Mouse (Mus musculus) hindbrain, embryonic 14.5 days (tissue): ENCODE data around the gene Smad1. TPM values are rescaled to one million over a fixed set of nuclear protein-coding genes. Genes with fewer than 3 reads are reported as not detected.

Source experiments
- ATAC-seq: fragments of 200-750 bp; cut with Nextera tagmentation; 2 replicates; pipeline ENCODE4 v1.8.0; 2017; ENCODE audit warnings: moderate number of reproducible peaks, mild to moderate bottlenecking, moderate TSS enrichment, moderate library complexity; ENCODE audit not compliant: low FRiP score
- DNase-seq: peaks from one replicate; pipeline ENCODE4 v3.0.0-alpha.2; 2015; ENCODE audit warnings: low spot score
- H3K27ac ChIP-seq: fragments of 300-500 bp; sonication (generic); 2 replicates; pipeline ENCODE4 v1.5.1; 2014; ENCODE audit warnings: mild to moderate bottlenecking, moderate library complexity
- H3K27me3 ChIP-seq: fragments of 300-500 bp; sonication (generic); 2 replicates; pipeline ENCODE4 v1.6.1; 2014; ENCODE audit warnings: mild to moderate bottlenecking, low read length, mixed read lengths; ENCODE audit not compliant: control insufficient read depth, insufficient read depth
- H3K36me3 ChIP-seq: fragments of 300-500 bp; sonication (generic); replicated peaks from 2 replicates; pipeline ENCODE4 v1.6.1; 2014; ENCODE audit not compliant: control insufficient read depth, insufficient read depth
- H3K4me1 ChIP-seq: fragments of 300-500 bp; sonication (generic); replicated peaks from 2 replicates; pipeline ENCODE4 v1.6.1; 2014; ENCODE audit warnings: antibody characterized with exemption, low read length, mixed read lengths; ENCODE audit not compliant: control insufficient read depth, insufficient read depth
- H3K4me2 ChIP-seq: fragments of 300-500 bp; sonication (generic); replicated peaks from 2 replicates; pipeline ENCODE4 v1.6.1; 2014; ENCODE audit warnings: mild to moderate bottlenecking, moderate library complexity
- H3K4me3 ChIP-seq: fragments of 300-500 bp; sonication (generic); replicated peaks from 2 replicates; pipeline ENCODE4 v1.5.1; 2014; ENCODE audit warnings: mild to moderate bottlenecking, low read length
- H3K9ac ChIP-seq: fragments of 300-500 bp; sonication (generic); 2 replicates; pipeline ENCODE4 v1.6.1; 2014
- H3K9me3 ChIP-seq: fragments of 300-500 bp; sonication (generic); 2 replicates; pipeline ENCODE4 v1.6.1; 2016; ENCODE audit warnings: low read length; ENCODE audit not compliant: control insufficient read depth
- WGBS: fragments of 180-500 bp; shearing (Covaris S2); extraction: QIAGEN DNeasy Blood & Tissue Kit; methylation state at CpG from one replicate; pipeline ENCODE4 v1.1.7; 2014; 5-methylcytosine and 5-hydroxymethylcytosine counted together
- polyA plus RNA-seq: library from polyadenylated mRNA; unstranded; fragments of >200 nt; fragmentation: Nextera tagmentation; extraction: Ambion mirVana; gene quantifications from 2 replicates; pipeline ENCODE4 v1.2.1, GENCODE M21; 2014

The Smad1 gene
- polyA plus RNA-seq, 1 experiment from 2014 or later, result 75.5 TPM

DNA sequence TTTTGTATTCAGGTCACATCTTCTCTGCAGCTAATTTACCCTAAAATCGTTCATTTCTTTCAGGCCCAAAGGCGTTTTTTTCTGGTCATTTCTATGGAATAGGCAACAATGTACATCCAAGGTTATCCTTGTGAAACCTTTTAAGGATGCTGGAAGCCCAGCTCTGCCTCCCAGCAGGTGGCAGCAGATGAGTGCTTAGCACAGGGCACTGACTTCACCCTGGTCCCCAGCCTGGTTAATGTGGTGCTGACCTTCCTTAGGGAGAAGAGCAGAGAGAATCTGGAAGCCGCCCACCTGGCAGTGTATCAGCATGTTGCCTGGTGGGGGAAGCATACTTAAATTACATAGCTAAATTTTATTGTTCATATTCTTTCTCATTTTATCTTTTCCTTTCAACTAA lies 101.6 kb downstream of the Smad1 start:
- WGBS, result 29% methylated on average over 3 of the region's 3 CpGs
- no peak overlapping the region for H3K27ac ChIP-seq
- H3K4me2 ChIP-seq, result no peak overlapping the region
- no peaks in the 10 kb centered on the region for H3K27me3 ChIP-seq
- H3K36me3 ChIP-seq, result no peaks in the 10 kb centered on the region
- DNase-seq, result peak; percentile 72
- H3K4me3 ChIP-seq, result no peak overlapping the region
- no peak overlapping the region for H3K9ac ChIP-seq
- H3K4me1 ChIP-seq, result peaks cover 18% of the 10 kb centered on the region
- H3K9me3 ChIP-seq, result no peaks in the 10 kb centered on the region
- no peak for ATAC-seq

DNA sequence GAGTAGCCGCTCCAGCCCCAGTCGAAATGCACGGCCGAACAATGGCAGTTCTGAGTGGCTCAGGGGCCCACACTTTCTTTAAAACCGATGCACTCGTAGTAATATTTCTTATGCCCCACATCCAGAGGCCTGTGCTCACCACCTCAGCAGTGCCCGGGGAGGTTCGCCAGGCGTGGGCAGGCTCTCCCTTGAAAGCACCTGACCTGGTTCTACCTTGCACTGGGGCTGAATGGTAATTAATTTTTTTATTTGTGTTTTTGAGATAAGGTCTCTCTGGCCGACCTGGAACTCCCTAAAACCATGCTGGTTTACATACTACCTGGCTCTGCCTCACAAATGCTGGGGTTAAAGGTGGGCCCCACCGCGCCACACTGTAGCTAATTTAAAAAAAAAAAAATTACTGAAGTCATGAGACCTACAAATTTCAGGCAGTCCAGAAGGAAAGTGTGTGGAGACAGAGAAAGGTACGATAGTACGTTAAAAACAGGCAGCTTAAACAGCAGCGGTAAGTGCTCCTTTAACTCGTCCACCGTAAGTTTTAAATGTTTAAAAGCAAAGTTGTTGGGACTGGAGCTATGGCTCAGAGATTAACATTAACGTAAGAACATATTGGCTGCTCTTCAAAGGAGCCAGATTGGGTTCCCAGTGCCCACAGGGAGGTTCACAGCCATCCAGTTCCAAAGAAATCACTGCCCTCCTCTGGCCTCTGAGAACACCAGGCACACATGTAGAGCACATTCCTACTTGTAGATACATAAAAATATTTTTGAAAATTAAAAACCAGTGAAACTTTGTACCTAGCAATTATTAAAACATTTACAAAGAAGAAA lies 103.8 kb downstream of the Smad1 start:
- DNase-seq, result no peak

DNA sequence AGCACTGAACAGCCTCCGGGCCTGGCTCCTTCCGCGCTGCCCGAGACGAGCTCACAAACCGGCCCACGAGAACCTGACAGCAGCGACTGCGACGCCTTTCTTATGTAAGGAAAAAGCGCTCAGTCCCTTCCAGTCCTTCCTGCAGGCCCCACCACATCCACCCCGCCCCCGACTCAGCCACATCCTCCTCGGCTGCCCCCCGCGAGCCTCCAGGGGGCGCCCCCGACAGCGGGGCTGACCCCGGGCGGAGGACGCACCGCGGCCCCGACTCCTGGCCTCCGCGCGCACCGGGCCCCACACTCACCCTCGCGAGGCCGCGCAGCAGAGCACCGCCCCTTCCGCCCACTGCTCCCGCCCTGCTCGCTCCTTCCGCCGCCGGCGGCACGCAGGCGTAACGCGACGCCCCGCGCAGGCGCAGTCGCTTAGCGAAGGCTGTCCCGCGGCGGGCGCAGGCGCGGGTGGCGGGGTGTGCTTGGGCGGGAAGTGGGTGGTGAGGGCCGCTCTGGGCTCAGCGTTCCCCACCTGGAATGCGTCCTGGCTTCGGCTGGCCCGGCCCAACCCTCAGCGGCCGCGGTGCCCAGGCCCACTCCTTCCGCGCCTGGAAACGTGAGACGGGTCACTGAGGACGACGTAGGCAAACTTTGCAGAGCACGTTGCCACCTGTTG lies 104.6 kb downstream of the Smad1 start, which contains the start of gene Mmaa:
TSS of gene Mmaa (minus strand) at position 328 of the 666 bp plus-strand sequence.
- Histone ChIP-seq H3K4me3 (peak within 1 kb of the TSS; percentile 53), H3K27me3 (no peaks in the 10 kb centered on the region), H3K9me3 (no peaks in the 10 kb centered on the region), H3K4me2 (peak within 1 kb of the TSS; percentile 91), H3K36me3 (no peaks in the 10 kb centered on the region), H3K27ac (peak within 1 kb of the TSS; percentile 92), H3K4me1 (peaks cover 22% of the 10 kb centered on the region), H3K9ac (peak within 1 kb of the TSS; percentile 62)
- under 1% methylated on average over 70 of the region's 74 CpGs for WGBS
- DNase-seq (peak; percentile 99), ATAC-seq (peak; percentile 98)

More for the DNA sequence above, 103.8 kb downstream of the Smad1 start:
- Histone ChIP-seq H3K4me1 (peaks cover 22% of the 10 kb centered on the region), H3K27me3 (no peaks in the 10 kb centered on the region), H3K4me3 (peak overlapping the region; percentile 53), H3K36me3 (no peaks in the 10 kb centered on the region), H3K9me3 (no peaks in the 10 kb centered on the region), H3K27ac (peak overlapping the region; percentile 92), H3K4me2 (peak overlapping the region; percentile 91), H3K9ac (peak overlapping the region; percentile 62)
- 17% methylated on average over 18 of the region's 18 CpGs for WGBS
- no peak; the same call in 1 of the 2 replicates for ATAC-seq

DNA sequence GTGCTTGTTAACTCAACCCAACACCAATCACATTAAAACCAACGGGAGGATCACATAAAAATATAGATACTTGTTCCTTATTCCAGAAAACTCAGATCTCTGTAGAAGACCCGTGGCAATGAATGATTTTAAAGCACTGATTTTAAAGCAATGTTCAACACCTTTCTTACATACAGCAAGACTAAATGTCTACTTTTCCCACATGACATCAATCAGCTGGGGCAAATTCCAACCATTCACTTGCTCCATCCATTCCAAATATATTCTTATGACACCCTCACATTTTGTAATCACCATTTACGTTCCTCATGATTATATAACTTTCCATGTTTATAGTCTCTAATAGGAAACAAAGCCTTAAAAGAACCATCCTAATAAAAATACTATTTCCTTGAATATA lies 105.5 kb downstream of the Smad1 start:
- 70% methylated on average over 3 of the region's 3 CpGs for WGBS
- Histone ChIP-seq H3K9ac (peak overlapping the region; percentile 62), H3K9me3 (no peaks in the 10 kb centered on the region), H3K27ac (peak overlapping the region; percentile 92), H3K4me3 (peak overlapping the region; percentile 53), H3K4me2 (peak overlapping the region; percentile 91), H3K36me3 (no peaks in the 10 kb centered on the region), H3K27me3 (no peaks in the 10 kb centered on the region), H3K4me1 (peaks cover 22% of the 10 kb centered on the region)
- ATAC-seq (no peak), DNase-seq (no peak)

DNA sequence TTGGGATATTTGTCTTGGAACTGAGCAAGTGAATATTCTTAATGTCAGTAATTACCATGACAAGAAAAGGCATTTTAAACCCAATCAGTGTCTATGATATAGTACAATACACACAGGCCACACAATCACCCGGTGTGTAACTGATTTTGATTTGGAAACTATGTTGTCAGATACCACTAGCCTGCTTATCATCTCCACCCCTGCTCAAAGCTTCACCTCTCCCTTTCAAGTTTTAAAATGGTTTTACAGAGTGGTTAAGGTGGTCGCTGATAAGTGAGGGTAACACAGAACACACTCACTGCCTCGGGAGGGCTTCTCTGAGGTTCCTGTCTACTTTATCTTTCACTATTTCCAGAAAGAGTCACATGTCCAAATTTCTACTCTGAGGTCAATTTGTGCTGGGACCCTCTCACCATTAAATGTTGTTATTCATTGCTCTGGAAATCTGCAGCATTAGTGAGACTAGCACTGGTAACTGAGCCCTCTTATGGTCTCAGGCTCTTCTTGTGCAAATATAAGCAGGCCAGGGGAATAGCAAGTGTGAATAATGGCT lies 106.5 kb downstream of the Smad1 start:
- ATAC-seq, result no peak
- 86% methylated on average over 3 of the region's 3 CpGs for WGBS
- Histone ChIP-seq H3K4me2 (peak overlapping the region; percentile 91; the same call in 1 of the 2 replicates), H3K36me3 (no peaks in the 10 kb centered on the region), H3K4me1 (peaks cover 22% of the 10 kb centered on the region), H3K9me3 (no peaks in the 10 kb centered on the region), H3K4me3 (no peak overlapping the region), H3K9ac (no peak overlapping the region), H3K27me3 (no peaks in the 10 kb centered on the region), H3K27ac (no peak overlapping the region)
- no peak for DNase-seq

DNA sequence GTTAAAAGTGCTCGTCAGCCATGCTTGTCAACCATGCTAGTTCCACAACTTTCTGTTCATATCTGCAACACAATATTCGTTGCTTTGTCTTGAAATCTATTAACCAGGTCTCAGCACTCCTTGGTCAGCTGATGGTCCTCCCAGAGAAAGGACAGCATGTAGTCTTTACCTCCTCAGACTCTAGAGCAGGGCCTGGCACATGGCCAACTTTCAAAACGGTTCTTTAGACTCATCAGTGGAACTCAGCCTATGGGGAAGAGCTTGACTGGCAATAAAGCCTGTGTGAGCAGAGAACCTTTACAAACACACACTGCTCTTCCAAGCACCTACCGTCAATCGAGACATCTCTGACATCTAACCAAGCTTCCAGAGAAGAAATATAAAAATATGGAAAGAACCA lies 109.7 kb downstream of the Smad1 start:
- Histone ChIP-seq H3K27ac (no peak overlapping the region), H3K36me3 (no peaks in the 10 kb centered on the region), H3K4me1 (peaks cover 15% of the 10 kb centered on the region), H3K9ac (no peak overlapping the region), H3K27me3 (no peaks in the 10 kb centered on the region), H3K4me2 (no peak overlapping the region), H3K9me3 (no peaks in the 10 kb centered on the region), H3K4me3 (no peak overlapping the region)
- WGBS, result 74% methylated on average over 5 of the region's 5 CpGs
- DNase-seq (no peak), ATAC-seq (no peak)

DNA sequence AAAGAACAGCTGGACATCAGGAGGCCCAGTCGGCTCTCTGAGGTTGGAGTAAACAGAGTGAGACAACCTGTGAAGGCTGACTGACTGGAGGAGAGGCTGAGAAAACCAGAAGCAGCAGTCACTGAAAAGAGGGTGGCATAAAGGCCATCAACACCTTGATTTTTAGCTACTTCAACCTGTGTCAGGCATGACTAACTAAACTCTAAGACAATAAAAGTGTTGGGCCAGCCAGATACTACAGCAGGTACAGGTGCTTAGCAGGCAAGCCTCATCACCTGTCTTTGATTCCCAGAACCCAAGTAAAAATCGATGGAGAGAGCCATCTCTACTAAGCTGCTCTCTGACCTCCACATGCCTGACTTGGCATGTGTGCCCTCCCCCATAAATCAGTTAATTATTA lies 110.6 kb downstream of the Smad1 start:
- no peak overlapping the region for H3K27ac ChIP-seq
- 72% methylated on average over 2 of the region's 2 CpGs for WGBS

More for the DNA sequence above, 110.6 kb downstream of the Smad1 start:
- ATAC-seq (no peak), DNase-seq (no peak)
- H3K27me3 ChIP-seq, result no peaks in the 10 kb centered on the region
- peaks cover 13% of the 10 kb centered on the region for H3K4me1 ChIP-seq
- H3K4me3 ChIP-seq, result no peak overlapping the region
- H3K4me2 ChIP-seq, result no peak overlapping the region
- H3K9ac ChIP-seq, result no peak overlapping the region
- H3K9me3 ChIP-seq, result no peaks in the 10 kb centered on the region
- H3K36me3 ChIP-seq, result no peaks in the 10 kb centered on the region
